Mouse (Mus musculus): ENCODE results near the gene Btaf1. TPM values are rescaled to one million over a fixed set of nuclear protein-coding genes. Genes with fewer than 3 reads are reported as not detected.

Btaf1 gene
- total RNA-seq, 2 experiments from 2014 or later: 32.5 to 56.7 TPM

- ATAC-seq (replicated peaks; ENCODE audit: poor library complexity, severe bottlenecking): peak; percentile 96
These were observed 92.5 kb downstream of the Btaf1 start for GRCm38 (mm10) chr19:37018411-37018810.

DNA sequence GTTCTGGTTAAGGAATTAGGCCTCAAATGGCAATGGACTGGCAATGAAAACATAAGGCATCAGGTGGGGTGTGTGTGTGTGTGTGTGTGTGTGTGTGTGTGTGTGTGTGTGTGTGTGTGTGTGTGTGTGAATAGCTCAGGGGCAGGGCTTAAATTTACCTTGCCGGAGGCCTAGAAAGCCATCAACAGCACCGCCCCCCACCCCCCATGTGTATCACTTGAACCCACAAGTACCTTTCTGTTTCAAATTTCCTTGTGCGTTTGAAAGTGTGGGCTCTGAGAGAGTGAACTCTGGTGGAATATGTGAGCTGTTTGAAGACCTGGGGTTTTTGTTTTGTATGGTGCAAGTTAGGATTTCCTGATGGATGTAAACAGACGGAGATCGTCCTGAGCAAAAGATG, 93.1 kb downstream of the Btaf1 start:
- ATAC-seq (replicated peaks; ENCODE audit: poor library complexity, severe bottlenecking): no peak

- ATAC-seq (replicated peaks; ENCODE audit: poor library complexity, severe bottlenecking): no peak
These were observed 94.7 kb downstream of the Btaf1 start for GRCm38 (mm10) chr19:37020531-37020930.

DNA sequence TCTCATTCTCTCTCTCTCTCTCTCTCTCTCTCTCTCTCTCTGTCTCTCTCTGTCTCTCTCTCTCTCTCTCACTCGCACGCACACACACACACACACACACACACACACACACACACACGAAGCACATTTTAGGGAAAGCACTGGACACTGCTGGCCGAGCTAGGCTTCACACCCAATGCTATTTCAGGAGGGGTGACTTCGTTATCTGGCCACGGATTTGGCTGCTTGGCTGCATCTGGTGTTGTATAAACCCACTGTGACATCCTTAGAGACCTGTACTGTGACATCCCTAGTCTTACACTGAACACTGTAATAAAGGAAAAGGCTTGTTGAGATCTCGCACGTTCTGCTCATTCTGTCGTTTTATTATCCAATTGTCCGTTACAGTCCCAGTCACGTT, 95.1 kb downstream of the Btaf1 start:
- no peak for ATAC-seq (replicated peaks; ENCODE audit: poor library complexity, severe bottlenecking)

GRCm38 (mm10) chr19:37022146-37022545, 96.3 kb downstream of the Btaf1 start:
- ATAC-seq (replicated peaks; ENCODE audit: poor library complexity, severe bottlenecking): no peak

GRCm38 (mm10) chr19:37025839-37026319, 100.0 kb downstream of the Btaf1 start:
- ATAC-seq (replicated peaks; ENCODE audit: poor library complexity, severe bottlenecking): no peak

GRCm38 (mm10) chr19:37026408-37026807, 100.5 kb downstream of the Btaf1 start:
- ATAC-seq (replicated peaks; ENCODE audit: poor library complexity, severe bottlenecking): no peak

DNA sequence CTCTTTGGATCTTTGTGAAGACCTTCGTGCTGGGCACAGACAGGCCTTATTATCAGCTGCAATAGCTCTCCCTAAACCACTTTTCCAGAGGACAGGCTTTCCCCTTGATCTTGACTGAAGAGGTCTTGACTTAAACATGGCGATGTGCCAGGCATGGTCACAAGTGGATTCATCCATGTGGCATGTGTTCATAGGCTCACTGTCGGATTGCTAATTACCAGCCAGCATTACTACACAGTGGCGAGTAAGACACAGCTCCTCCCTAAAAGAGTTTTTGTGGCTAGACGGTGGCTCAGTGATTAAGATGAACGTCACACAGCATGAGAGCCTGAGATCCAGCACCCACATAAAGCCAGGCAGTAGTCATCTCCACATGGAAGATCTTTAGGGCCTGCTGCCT, 103.9 kb downstream of the Btaf1 start:
- ATAC-seq (replicated peaks; ENCODE audit: poor library complexity, severe bottlenecking): no peak

DNA sequence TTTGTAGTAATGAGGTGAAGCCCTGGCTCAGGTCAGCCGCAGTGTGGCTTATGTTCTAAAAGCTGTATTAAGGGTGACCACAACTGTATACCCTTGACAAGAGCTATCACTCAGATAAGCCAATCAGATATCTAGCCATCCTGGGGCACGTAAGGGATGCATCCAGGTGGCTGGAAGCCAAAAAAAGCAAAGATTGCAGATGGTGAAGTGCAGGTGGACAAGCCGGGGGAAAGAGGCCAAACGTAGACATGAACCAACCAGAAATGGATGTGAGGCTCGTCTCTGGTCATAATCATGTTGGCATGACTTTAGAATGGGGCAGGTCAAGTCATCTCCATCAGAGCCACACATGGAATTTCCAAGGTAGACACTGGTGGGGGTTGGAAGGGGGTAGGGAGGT, 105.6 kb downstream of the Btaf1 start:
- ATAC-seq (replicated peaks; ENCODE audit: poor library complexity, severe bottlenecking): no peak

GRCm38 (mm10) chr19:37032364-37032763, 106.5 kb downstream of the Btaf1 start:
- ATAC-seq (replicated peaks; ENCODE audit: poor library complexity, severe bottlenecking): no peak

- ATAC-seq (replicated peaks; ENCODE audit: poor library complexity, severe bottlenecking): no peak
These were observed 115.0 kb downstream of the Btaf1 start for GRCm38 (mm10) chr19:37040906-37041305.

DNA sequence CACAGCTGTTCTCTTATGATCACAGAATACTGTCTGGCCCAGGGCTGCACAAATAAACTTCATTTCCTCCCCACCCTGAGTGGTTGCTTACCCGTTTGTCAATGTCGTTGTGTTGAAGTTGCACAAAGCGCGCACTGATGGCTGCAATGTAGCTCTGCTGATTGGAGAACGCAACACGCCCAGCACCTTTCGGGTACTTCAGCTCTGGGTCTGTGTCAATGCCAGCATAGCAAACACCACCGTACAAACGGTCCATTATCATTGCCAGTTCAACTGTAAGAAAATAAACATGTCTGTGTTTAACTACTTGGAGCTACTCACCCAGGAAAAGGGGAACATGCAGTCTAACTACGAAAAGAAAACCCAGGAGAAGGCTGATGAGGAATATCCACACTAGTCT, 118.6 kb downstream of the Btaf1 start:
- no peak for ATAC-seq (replicated peaks; ENCODE audit: poor library complexity, severe bottlenecking)

GRCm38 (mm10) chr19:37048507-37048906, 122.6 kb downstream of the Btaf1 start:
- ATAC-seq (replicated peaks; ENCODE audit: poor library complexity, severe bottlenecking): peak; percentile 68

DNA sequence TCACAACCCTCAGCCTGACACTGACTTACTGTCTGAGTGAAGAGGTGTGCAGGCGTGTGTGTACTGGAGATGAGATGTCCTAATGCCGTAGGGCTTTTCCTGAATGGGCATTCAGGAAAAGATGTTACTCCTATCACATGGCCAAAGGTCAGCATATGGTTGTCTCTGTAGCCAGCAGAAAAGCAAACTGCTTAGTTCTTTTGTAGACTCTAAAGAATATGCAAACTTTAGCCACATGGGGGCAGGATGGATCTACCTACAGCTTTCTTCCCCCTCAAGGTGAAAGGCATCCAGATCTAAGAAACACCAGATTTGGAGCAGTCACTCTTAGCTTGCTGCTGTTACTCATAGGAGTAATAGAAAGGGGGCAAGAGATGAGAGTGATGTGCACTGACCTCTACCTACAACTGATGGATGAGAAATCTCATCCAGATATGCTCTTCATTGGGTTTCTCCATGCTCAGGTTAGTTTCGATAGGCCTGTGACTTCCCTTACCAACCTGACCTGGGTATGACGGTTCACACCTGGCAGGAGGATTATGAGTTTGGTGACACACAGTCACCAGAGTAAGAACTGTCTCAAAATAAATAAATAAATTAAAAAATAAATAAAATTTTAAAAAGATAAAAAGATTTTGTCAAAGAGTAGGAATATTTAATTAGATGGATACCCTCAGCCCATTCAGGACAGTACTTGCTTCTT, 124.9 kb downstream of the Btaf1 start:
- peak; percentile 59 for ATAC-seq (replicated peaks; ENCODE audit: poor library complexity, severe bottlenecking)

GRCm38 (mm10) chr19:37055976-37056556, 130.2 kb downstream of the Btaf1 start:
- ATAC-seq (replicated peaks; ENCODE audit: poor library complexity, severe bottlenecking): peak; percentile 56; the same call in 1 of the 2 replicates

GRCm38 (mm10) chr19:37057161-37057905, 131.5 kb downstream of the Btaf1 start:
- no peak; the same call in 1 of the 2 replicates for ATAC-seq (replicated peaks; ENCODE audit: poor library complexity, severe bottlenecking)

DNA sequence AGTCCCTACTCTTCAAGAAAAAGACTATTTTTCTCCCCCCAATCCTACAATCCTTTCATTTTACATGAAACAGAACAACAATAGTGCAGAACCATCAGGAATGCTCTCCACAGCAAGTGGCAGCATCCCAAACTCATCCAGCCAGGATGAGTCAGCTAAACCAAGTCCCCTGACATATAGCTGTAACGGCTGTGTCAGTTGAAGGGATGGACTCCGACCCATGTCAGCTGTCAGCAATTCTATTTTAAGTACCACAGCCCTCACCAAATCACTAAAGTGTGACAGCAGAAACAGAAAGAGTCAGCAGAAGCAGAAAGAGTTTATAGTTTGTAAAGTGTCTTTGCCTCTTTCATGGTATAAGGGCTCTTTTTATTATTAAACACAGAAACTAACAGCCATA, 133.7 kb downstream of the Btaf1 start:
- 0 out of 2 replicates have a peak, but pooled peaks have one; percentile 25 for ATAC-seq (replicated peaks; ENCODE audit: poor library complexity, severe bottlenecking)

DNA sequence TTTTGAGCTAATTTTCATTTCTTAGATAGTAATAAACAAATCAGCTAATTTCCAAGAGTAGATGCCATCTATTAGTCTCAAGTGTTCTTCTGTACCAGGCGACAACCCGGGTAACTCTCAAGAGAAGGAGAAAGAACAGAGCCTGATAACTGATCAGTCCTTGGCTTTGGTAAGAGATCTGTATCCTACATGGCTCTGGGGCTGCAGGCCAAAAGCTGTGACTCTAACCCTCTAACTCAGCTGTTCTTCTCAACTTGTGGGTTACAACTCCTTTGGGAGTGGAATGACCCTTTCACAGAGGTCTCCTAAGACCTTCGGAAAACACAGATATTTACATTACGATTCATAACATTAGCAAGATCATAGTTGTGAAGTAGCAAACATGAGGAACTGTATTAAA, 134.2 kb downstream of the Btaf1 start:
- ATAC-seq (replicated peaks; ENCODE audit: poor library complexity, severe bottlenecking): no peak
